In genomic region chr12:113073420-113074328, GRCm38 (mm10) we compare ENCODE assay signal across 8 mouse cellular contexts. TPM values are rescaled to one million over a fixed set of nuclear protein-coding genes. Genes with fewer than 3 reads are reported as not detected.
A peak's percentile ranks its signal among the peaks of the same experiment; 100 is the strongest.
DNase-seq lines count a peak whose midpoint lies in the region; ATAC-seq and TF ChIP-seq lines count a peak whose summit lies in the region.

No protein-coding gene starts in this region.

- WGBS in hindbrain, embryonic 11.5 days = 17% methylated on average over 15 of the region's 15 CpGs
- 15% methylated on average over 15 of the region's 15 CpGs for WGBS in liver, embryonic 11.5 days
- WGBS in neural tube, embryonic 15.5 days = 11% methylated on average over 15 of the region's 15 CpGs

- no peak for TF ChIP-seq CTCF in cortical plate, adult 2 months (IDR thresholded peaks at IDR 0.05; ENCODE audit: extremely low read depth, insufficient read depth, low read length)

- TF ChIP-seq POLR2A in cortical plate, adult 2 months (IDR thresholded peaks at IDR 0.05; ENCODE audit: extremely low read depth, insufficient read depth, low read length) = no peak

- ATAC-seq in hindbrain, embryonic 11.5 days (ENCODE audit: low FRiP score) = peak; percentile 55
- peak; percentile 44 for ATAC-seq in liver, embryonic 11.5 days (replicated peaks; ENCODE audit: low FRiP score)
- ATAC-seq in neural tube, embryonic 15.5 days (ENCODE audit: low FRiP score) = peak; percentile 59

- peak overlapping the region; percentile 80 for H3K4me2 ChIP-seq in hindbrain, embryonic 11.5 days (replicated peaks; ENCODE audit: low read depth, low read length)
- peak overlapping the region; percentile 93 for H3K4me2 ChIP-seq in liver, embryonic 11.5 days
- peak overlapping the region; percentile 92 for H3K4me2 ChIP-seq in neural tube, embryonic 15.5 days

- 0 out of 2 replicates have a peak, but pooled peaks cover 3% of the 10 kb centered on the region for H3K4me1 ChIP-seq in cortical plate, adult 2 months (ENCODE audit: control insufficient read depth, insufficient read depth, low read length)
- peaks cover 5% of the 10 kb centered on the region for H3K4me1 ChIP-seq in hindbrain, embryonic 11.5 days (replicated peaks; ENCODE audit: control insufficient read depth, insufficient read depth, low read length)
- H3K4me1 ChIP-seq in liver, embryonic 11.5 days (replicated peaks; ENCODE audit: control insufficient read depth, insufficient read depth, low read length) = peaks cover 18% of the 10 kb centered on the region
- H3K4me1 ChIP-seq in neural tube, embryonic 15.5 days = peaks cover 26% of the 10 kb centered on the region

- peak overlapping the region; percentile 48; the same call in 1 of the 2 replicates for H3K4me3 ChIP-seq in cortical plate, adult 2 months (ENCODE audit: insufficient read depth, low read length)
- peak overlapping the region; percentile 46 for H3K4me3 ChIP-seq in hindbrain, embryonic 11.5 days (ENCODE audit: low read depth, low read length)
- H3K4me3 ChIP-seq in liver, embryonic 11.5 days (ENCODE audit: low read depth, low read length) = peak overlapping the region; percentile 54
- peak overlapping the region; percentile 43 for H3K4me3 ChIP-seq in neural tube, embryonic 15.5 days (replicated peaks)

- no peak overlapping the region for H3K27ac ChIP-seq in cortical plate, adult 2 months (ENCODE audit: insufficient read depth, low read length)
- H3K27ac ChIP-seq in hindbrain, embryonic 11.5 days (ENCODE audit: low read depth, low read length) = peak overlapping the region; percentile 87
- H3K27ac ChIP-seq in liver, embryonic 11.5 days (ENCODE audit: low read depth, low read length) = no peak overlapping the region
- peak overlapping the region; percentile 95 for H3K27ac ChIP-seq in neural tube, embryonic 15.5 days (replicated peaks)

- peak; percentile 42 for DNase-seq in layer of hippocampus, adult 9-11 months
- no peak for DNase-seq in layer of hippocampus, postnatal 36 days
- peak; percentile 20 for DNase-seq in NIH3T3 (ENCODE audit: low read depth)
- DNase-seq in hindbrain, embryonic 11.5 days (ENCODE audit: low spot score) = no peak
- peak; percentile 55 for DNase-seq in liver, embryonic 11.5 days (ENCODE audit: low spot score)
- DNase-seq in urinary bladder, postnatal 36 days (ENCODE audit: low spot score in 2 of 2) = no peak

- no peaks in the 10 kb centered on the region for H3K27me3 ChIP-seq in hindbrain, embryonic 11.5 days (ENCODE audit: control insufficient read depth, insufficient read depth, low read length)
- H3K27me3 ChIP-seq in liver, embryonic 11.5 days (replicated peaks; ENCODE audit: control insufficient read depth, insufficient read depth, low read length) = no peaks in the 10 kb centered on the region
- H3K27me3 ChIP-seq in neural tube, embryonic 15.5 days (replicated peaks) = no peaks in the 10 kb centered on the region

- peaks cover 8% of the 10 kb centered on the region; the same call in 1 of the 2 replicates for H3K36me3 ChIP-seq in hindbrain, embryonic 11.5 days (ENCODE audit: control insufficient read depth, insufficient read depth, low read length)
- H3K36me3 ChIP-seq in liver, embryonic 11.5 days (ENCODE audit: control insufficient read depth, insufficient read depth, low read length) = peaks cover 11% of the 10 kb centered on the region
- peaks cover 33% of the 10 kb centered on the region for H3K36me3 ChIP-seq in neural tube, embryonic 15.5 days

- peak overlapping the region; percentile 66 for H3K9ac ChIP-seq in hindbrain, embryonic 11.5 days (ENCODE audit: low read depth, low read length)
- H3K9ac ChIP-seq in liver, embryonic 11.5 days (ENCODE audit: low read depth, low read length) = peak overlapping the region; percentile 55
- peak overlapping the region; percentile 64 for H3K9ac ChIP-seq in neural tube, embryonic 15.5 days (replicated peaks)

- H3K9me3 ChIP-seq in hindbrain, embryonic 11.5 days (ENCODE audit: control insufficient read depth, low read length) = no peaks in the 10 kb centered on the region
- no peaks in the 10 kb centered on the region for H3K9me3 ChIP-seq in liver, embryonic 11.5 days (ENCODE audit: control insufficient read depth, low read length)
- no peaks in the 10 kb centered on the region for H3K9me3 ChIP-seq in neural tube, embryonic 15.5 days (replicated peaks)

RNA-seq across cellular contexts. Expression of gene Tex22, which starts 0.6 kb away (rescaled TPM):
- under 1 TPM; 0.27 to 0.46 TPM for total RNA-seq in layer of hippocampus, postnatal 36 days (2021)
- polyA plus RNA-seq in cortical plate, adult 2 months (2012; rRNA removed) = 0.21 TPM in 1 of 2 replicates, not detected in the other
- polyA plus RNA-seq in hindbrain, embryonic 11.5 days (2014; fragmentation: Nextera tagmentation; extraction: Ambion mirVana) = 0.26 TPM in 1 of 2 replicates, not detected in the other
- not detected in 2 replicates for polyA plus RNA-seq in liver, embryonic 11.5 days (2014; fragmentation: Nextera tagmentation; extraction: Ambion mirVana)
- not detected in 2 replicates for polyA plus RNA-seq in neural tube, embryonic 15.5 days (2015; fragmentation: Nextera tagmentation; extraction: Ambion mirVana)

RNA-seq across cellular contexts. Expression of gene Mta1, which starts 24.4 kb away (rescaled TPM):
- total RNA-seq in layer of hippocampus, postnatal 36 days (2021) = 10 to 100 TPM; 69.1 to 77.8 TPM
- polyA plus RNA-seq in cortical plate, adult 2 months (2012; rRNA removed) = 68.4 and 68.7 TPM in 2 replicates
- 17.2 and 19.4 TPM in 2 replicates for polyA plus RNA-seq in hindbrain, embryonic 11.5 days (2014; fragmentation: Nextera tagmentation; extraction: Ambion mirVana)
- 17.7 and 19.2 TPM in 2 replicates for polyA plus RNA-seq in liver, embryonic 11.5 days (2014; fragmentation: Nextera tagmentation; extraction: Ambion mirVana)
- polyA plus RNA-seq in neural tube, embryonic 15.5 days (2015; fragmentation: Nextera tagmentation; extraction: Ambion mirVana) = 14.3 and 15.0 TPM in 2 replicates

RNA-seq across cellular contexts. Expression of gene Pacs2, which starts 59.4 kb away (rescaled TPM):
- total RNA-seq in layer of hippocampus, postnatal 36 days (2021) = 10 to 100 TPM; 87.3 to 88.1 TPM
- 76.3 and 90.3 TPM in 2 replicates for polyA plus RNA-seq in cortical plate, adult 2 months (2012; rRNA removed)
- 17.2 and 21.2 TPM in 2 replicates for polyA plus RNA-seq in hindbrain, embryonic 11.5 days (2014; fragmentation: Nextera tagmentation; extraction: Ambion mirVana)
- 11.0 and 11.9 TPM in 2 replicates for polyA plus RNA-seq in liver, embryonic 11.5 days (2014; fragmentation: Nextera tagmentation; extraction: Ambion mirVana)
- 21.9 and 27.6 TPM in 2 replicates for polyA plus RNA-seq in neural tube, embryonic 15.5 days (2015; fragmentation: Nextera tagmentation; extraction: Ambion mirVana)

Comparison
In these comparisons a context has a peak if more than half of its experiments do, and no peak if none do; other contexts are left out.
1. DNase-seq: peak in layer of hippocampus, adult 9-11 months (single experiment), NIH3T3 (single experiment) and liver, embryonic 11.5 days (single experiment); none in layer of hippocampus, postnatal 36 days (0 of 2), hindbrain, embryonic 11.5 days (single experiment) and urinary bladder, postnatal 36 days (0 of 2).
2. H3K27ac ChIP-seq: peak in hindbrain, embryonic 11.5 days (single experiment) and neural tube, embryonic 15.5 days (single experiment); none in cortical plate, adult 2 months (single experiment) and liver, embryonic 11.5 days (single experiment).
3. Peak in every context shown above with its lines, with median percentiles within 50 percentile points of each other: H3K4me3 ChIP-seq, ATAC-seq, H3K4me2 ChIP-seq and H3K9ac ChIP-seq.